Mouse (Mus musculus): ENCODE measurements at regions not wholly inside any gene's neighbourhood (a gene's known extent, or its start where the extent isn't known, plus 50 kb on each side); places are given as distances from the start of the nearest gene placed in this dataset.

DNA sequence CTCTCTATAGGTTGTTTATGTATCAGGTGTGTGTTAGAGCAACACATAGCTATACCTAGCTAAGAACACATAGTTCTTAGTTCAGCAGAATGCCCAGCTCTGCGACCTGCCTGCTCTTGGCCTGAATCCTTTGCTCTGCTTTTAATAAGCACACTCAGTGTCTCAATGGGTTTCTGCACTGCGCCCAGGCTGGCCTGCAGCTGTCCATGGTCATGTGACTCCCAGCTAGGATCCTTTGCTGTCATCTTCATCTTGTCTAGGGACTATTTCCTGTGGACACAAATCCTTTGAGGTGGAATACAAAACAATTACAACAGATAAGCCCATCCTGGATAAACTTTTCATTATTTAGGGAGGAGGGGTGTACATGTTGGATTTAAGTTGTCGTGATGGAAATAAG, 490.7 kb downstream of the 1700129C05Rik start:
- Histone ChIP-seq H3K4me2 (ENCODE audit: low read depth, low read length) (no peak overlapping the region), H3K9ac (replicated peaks; ENCODE audit: low read length) (no peak overlapping the region), H3K27ac (no peak overlapping the region), H3K27me3 (ENCODE audit: insufficient read depth, low read length) (no peaks in the 10 kb centered on the region), H3K9me3 (ENCODE audit: low read length) (no peaks in the 10 kb centered on the region), H3K4me3 (ENCODE audit: low read length) (no peak overlapping the region), H3K4me1 (ENCODE audit: insufficient read depth, low read length) (no peaks in the 10 kb centered on the region), H3K36me3 (ENCODE audit: insufficient read depth, low read length) (no peaks in the 10 kb centered on the region)
- 79% methylated on average over 3 of the region's 3 CpGs for WGBS
- no peak for DNase-seq (ENCODE audit: low spot score)
- TF ChIP-seq CTCF (IDR thresholded peaks at IDR 0.05; ENCODE audit: low read depth), result no peak
- no peak for ATAC-seq

DNA sequence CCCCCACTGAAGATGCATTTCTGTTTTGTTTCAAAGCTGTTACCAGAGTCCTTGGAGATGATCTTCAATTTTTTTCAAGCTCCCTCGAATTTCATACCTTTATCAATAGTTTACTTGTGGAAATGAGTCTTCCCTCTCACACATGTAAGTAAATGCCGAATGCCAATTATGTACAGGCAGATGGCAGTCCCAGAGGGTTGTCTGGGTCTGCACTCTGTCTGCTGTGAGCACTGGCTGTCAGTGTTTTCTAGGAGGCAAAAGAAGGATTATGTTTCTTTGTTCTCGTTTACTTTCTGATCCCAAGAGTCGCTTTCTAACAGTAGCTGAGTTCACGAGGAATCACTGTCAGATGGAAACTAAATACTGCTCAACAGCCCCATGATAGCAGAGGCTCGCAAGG, 491.5 kb downstream of the 1700129C05Rik start:
- DNase-seq (ENCODE audit: low spot score) (peak; percentile 17), ATAC-seq (no peak)
- H3K9me3 ChIP-seq (ENCODE audit: low read length), result no peaks in the 10 kb centered on the region
- WGBS, result 47% methylated on average over 6 of the region's 6 CpGs
- no peaks in the 10 kb centered on the region for H3K27me3 ChIP-seq (ENCODE audit: insufficient read depth, low read length)
- H3K4me1 ChIP-seq (ENCODE audit: insufficient read depth, low read length), result no peaks in the 10 kb centered on the region
- no peak overlapping the region for H3K9ac ChIP-seq (replicated peaks; ENCODE audit: low read length)
- no peaks in the 10 kb centered on the region for H3K36me3 ChIP-seq (ENCODE audit: insufficient read depth, low read length)
- H3K4me3 ChIP-seq (ENCODE audit: low read length), result no peak overlapping the region
- TF ChIP-seq CTCF (IDR thresholded peaks at IDR 0.05; ENCODE audit: low read depth), result no peak
- H3K4me2 ChIP-seq (ENCODE audit: low read depth, low read length), result no peak overlapping the region
- H3K27ac ChIP-seq, result no peak overlapping the region

GRCm38 (mm10) chr14:58638337-58638696, 504.4 kb downstream of the 1700129C05Rik start:
- Histone ChIP-seq H3K4me3 (ENCODE audit: low read length) (no peak overlapping the region), H3K27ac (no peak overlapping the region), H3K9ac (replicated peaks; ENCODE audit: low read length) (no peak overlapping the region), H3K36me3 (ENCODE audit: insufficient read depth, low read length) (no peaks in the 10 kb centered on the region), H3K9me3 (ENCODE audit: low read length) (no peaks in the 10 kb centered on the region), H3K27me3 (ENCODE audit: insufficient read depth, low read length) (no peaks in the 10 kb centered on the region), H3K4me1 (ENCODE audit: insufficient read depth, low read length) (no peaks in the 10 kb centered on the region), H3K4me2 (ENCODE audit: low read depth, low read length) (no peak overlapping the region)
- no peak for ATAC-seq
- no peak for DNase-seq (ENCODE audit: low spot score)
- WGBS, result 76% methylated on average over 7 of the region's 7 CpGs
- TF ChIP-seq CTCF (IDR thresholded peaks at IDR 0.05; ENCODE audit: low read depth), result no peak

- no peak for ATAC-seq
- WGBS, result 36% methylated on average over 13 of the region's 13 CpGs
Measured at GRCm38 (mm10) chr14:58637405-58638336, 505.0 kb downstream of the 1700129C05Rik start.

DNA sequence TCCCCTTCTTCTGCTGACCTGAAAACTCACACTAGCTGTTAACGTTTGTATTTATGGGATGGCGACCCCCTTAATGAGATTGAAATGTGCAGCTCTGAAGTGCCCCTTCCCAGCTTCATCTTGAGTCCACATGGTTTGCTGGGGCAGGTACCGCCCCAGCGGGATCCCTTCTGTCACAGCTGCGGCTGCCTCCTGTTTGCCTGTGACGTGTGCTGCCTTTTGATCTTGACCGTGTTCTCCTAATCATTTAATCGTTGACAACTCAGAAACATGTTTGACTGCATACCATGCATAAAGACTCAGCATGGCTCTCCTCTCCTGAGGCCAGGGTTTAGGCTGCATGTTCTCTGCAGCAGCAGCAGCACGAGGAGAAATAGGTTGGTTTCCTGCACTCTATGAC, 511.5 kb downstream of the 1700129C05Rik start:
- WGBS, result 38% methylated on average over 9 of the region's 9 CpGs
- H3K27ac ChIP-seq, result no peak overlapping the region
- no peak overlapping the region for H3K4me3 ChIP-seq (ENCODE audit: low read length)
- H3K27me3 ChIP-seq (ENCODE audit: insufficient read depth, low read length), result no peaks in the 10 kb centered on the region
- no peak overlapping the region for H3K4me2 ChIP-seq (ENCODE audit: low read depth, low read length)
- DNase-seq (ENCODE audit: low spot score) (no peak), ATAC-seq (no peak)
- H3K36me3 ChIP-seq (ENCODE audit: insufficient read depth, low read length), result no peaks in the 10 kb centered on the region
- no peaks in the 10 kb centered on the region for H3K9me3 ChIP-seq (ENCODE audit: low read length)
- TF ChIP-seq CTCF (IDR thresholded peaks at IDR 0.05; ENCODE audit: low read depth), result no peak
- H3K4me1 ChIP-seq (ENCODE audit: insufficient read depth, low read length), result no peaks in the 10 kb centered on the region
- H3K9ac ChIP-seq (replicated peaks; ENCODE audit: low read length), result no peak overlapping the region

More at GRCm38 (mm10) chr14:58637405-58638336, 505.0 kb downstream of the 1700129C05Rik start:
- Histone ChIP-seq H3K4me3 (ENCODE audit: low read length) (no peak overlapping the region), H3K36me3 (ENCODE audit: insufficient read depth, low read length) (no peaks in the 10 kb centered on the region), H3K9ac (replicated peaks; ENCODE audit: low read length) (no peak overlapping the region), H3K9me3 (ENCODE audit: low read length) (no peaks in the 10 kb centered on the region), H3K27me3 (ENCODE audit: insufficient read depth, low read length) (no peaks in the 10 kb centered on the region), H3K4me1 (ENCODE audit: insufficient read depth, low read length) (no peaks in the 10 kb centered on the region), H3K27ac (no peak overlapping the region), H3K4me2 (ENCODE audit: low read depth, low read length) (no peak overlapping the region)
- no peak for TF ChIP-seq CTCF (IDR thresholded peaks at IDR 0.05; ENCODE audit: low read depth)
- no peak for DNase-seq (ENCODE audit: low spot score)

DNA sequence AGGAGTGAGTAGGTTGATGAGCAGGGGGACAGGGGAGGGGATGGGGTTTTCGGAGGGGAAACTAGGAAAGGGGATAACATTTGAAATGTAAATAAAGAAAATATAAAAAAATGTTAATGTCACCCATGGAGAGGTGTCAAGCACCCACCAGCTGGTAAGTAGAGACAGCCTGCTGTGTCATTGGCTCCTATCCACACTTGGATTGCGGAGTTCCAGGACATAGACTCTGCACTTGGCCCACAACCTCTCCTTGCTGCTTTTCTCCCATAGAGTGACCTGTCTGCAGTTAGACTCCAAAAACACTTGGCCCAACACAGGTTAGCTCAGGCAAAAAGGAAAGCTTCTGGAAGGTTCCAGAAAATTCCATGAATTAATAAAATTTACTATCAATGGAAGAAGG, 514.4 kb downstream of the 1700129C05Rik start:
- Histone ChIP-seq H3K4me1 (ENCODE audit: insufficient read depth, low read length) (no peaks in the 10 kb centered on the region), H3K36me3 (ENCODE audit: insufficient read depth, low read length) (no peaks in the 10 kb centered on the region), H3K27me3 (ENCODE audit: insufficient read depth, low read length) (no peaks in the 10 kb centered on the region), H3K9me3 (ENCODE audit: low read length) (no peaks in the 10 kb centered on the region), H3K9ac (replicated peaks; ENCODE audit: low read length) (no peak overlapping the region), H3K27ac (no peak overlapping the region), H3K4me3 (ENCODE audit: low read length) (no peak overlapping the region), H3K4me2 (ENCODE audit: low read depth, low read length) (no peak overlapping the region)
- TF ChIP-seq CTCF (IDR thresholded peaks at IDR 0.05; ENCODE audit: low read depth), result no peak
- WGBS, result 81% methylated on average over 2 of the region's 2 CpGs
- DNase-seq (ENCODE audit: low spot score) (no peak), ATAC-seq (no peak)

Data from hindbrain, postnatal 0 days (tissue).